Mouse (Mus musculus) left cerebral cortex, postnatal 36 days (tissue): Measurements from ENCODE around the gene Gm5741. TPM values are rescaled to one million over a fixed set of nuclear protein-coding genes. Genes with fewer than 3 reads are reported as not detected.

Experiments
- DNase-seq, 2 experiments: peaks; one replicate each; pipeline ENCODE4 v3.0.0; 2021 to 2022; ENCODE audit warnings: low spot score in 2 of 2, mixed read lengths in 1 of 2
- intact Hi-C: fragments of 180-260 bp; cut with DNase I; formaldehyde crosslinking; loops from one replicate; pipeline ENCODE4 v1.15.1; 2025
- total RNA-seq, 2 experiments: library from RNA; stranded (reverse); gene quantifications; 2 replicates each; pipeline ENCODE4 v1.2.3; 2021

The Gm5741 gene
- total RNA-seq, 2 experiments from 2014 or later, result not detected

GRCm38 (mm10) chr8:85076001-85076400 lies 8.2 kb upstream of the Gm5741 start:
- DNase-seq, result no peak
- intact Hi-C loops, result loop anchor here (2.0 to 10.0 kb wide), 2 partner anchors 95 to 219 kb away; partner anchors contain the start of genes Orc6 and Vps35

GRCm38 (mm10) chr8:85074617-85075016 lies 6.8 kb upstream of the Gm5741 start:
- no peak for DNase-seq
- intact Hi-C loops, result loop anchor here (5.0 to 10.0 kb wide), 2 partner anchors 37 to 220 kb away; partner anchors contain the start of genes Orc6, Tnpo2 and Vps35

GRCm38 (mm10) chr8:85074167-85074566 lies 6.4 kb upstream of the Gm5741 start:
- intact Hi-C loops, result loop anchor here (5.0 to 10.0 kb wide), 2 partner anchors 37 to 221 kb away; partner anchors contain the start of genes Orc6, Tnpo2 and Vps35
- no peak for DNase-seq

- intact Hi-C loops, result loop anchor here (5.0 to 10.0 kb wide), 2 partner anchors 36 to 222 kb away; partner anchors contain the start of genes Orc6, Tnpo2 and Vps35
- DNase-seq, result no peak
Observed at GRCm38 (mm10) chr8:85073041-85073612, 5.3 kb upstream of the Gm5741 start.

- intact Hi-C loops, result loop anchor here (5.0 to 10.0 kb wide), 2 partner anchors 35 to 222 kb away; partner anchors contain the start of genes Orc6, Tnpo2 and Vps35
- DNase-seq, result no peak
Observed at GRCm38 (mm10) chr8:85072364-85072929, 4.7 kb upstream of the Gm5741 start.

- intact Hi-C loops, result loop anchor here (5.0 to 10.0 kb wide), 2 partner anchors 34 to 223 kb away; partner anchors contain the start of genes Orc6, Tnpo2 and Vps35
- DNase-seq, result peak; percentile 88 to 91
Observed at GRCm38 (mm10) chr8:85071514-85072281, 3.9 kb upstream of the Gm5741 start, which contains the start of gene Dhps. TSS of gene Dhps (plus strand) at chr8:85071757.

- intact Hi-C loops, result loop anchor here (5.0 to 10.0 kb wide), 2 partner anchors 34 to 224 kb away; partner anchors contain the start of genes Orc6, Tnpo2 and Vps35
- DNase-seq, result no peak
Observed at GRCm38 (mm10) chr8:85071041-85071440, 3.3 kb upstream of the Gm5741 start.

- intact Hi-C loops, result no loop called here
- no peak for DNase-seq
Observed at GRCm38 (mm10) chr8:85067155-85067554, 627 bp downstream of the Gm5741 start.

GRCm38 (mm10) chr8:85065213-85065612 lies 2.6 kb downstream of the Gm5741 start:
- intact Hi-C loops, result no loop called here
- DNase-seq, result no peak

- intact Hi-C loops, result no loop called here
- DNase-seq, result no peak
Observed at GRCm38 (mm10) chr8:85062603-85063002, 5.2 kb downstream of the Gm5741 start.

- DNase-seq, result peak; percentile 88 to 91
- intact Hi-C loops, result no loop called here
Observed at GRCm38 (mm10) chr8:85059879-85060616, 7.7 kb downstream of the Gm5741 start, which contains the start of gene Fbxw9. TSS of gene Fbxw9 (plus strand) at chr8:85060055.

GRCm38 (mm10) chr8:85057367-85057766 lies 10.4 kb downstream of the Gm5741 start:
- no peak for DNase-seq
- intact Hi-C loops, result no loop called here

GRCm38 (mm10) chr8:85043619-85044018 lies 24.2 kb downstream of the Gm5741 start:
- intact Hi-C loops, result no loop called here
- DNase-seq, result no peak

- peak; percentile 54 to 80 for DNase-seq
- intact Hi-C loops, result loop anchor here (5.0 kb wide), 1 partner anchor 34 kb away; the partner anchor contains the start of gene Dhps
Observed at GRCm38 (mm10) chr8:85037681-85038531, 29.9 kb downstream of the Gm5741 start.

GRCm38 (mm10) chr8:85037366-85037680 lies 30.5 kb downstream of the Gm5741 start:
- intact Hi-C loops, result loop anchor here (5.0 kb wide), 1 partner anchor 35 kb away; the partner anchor contains the start of gene Dhps
- no peak for DNase-seq

GRCm38 (mm10) chr8:85036718-85037365 lies 30.9 kb downstream of the Gm5741 start, which contains the start of gene Tnpo2:
TSS of gene Tnpo2 (plus strand) at chr8:85036915.
- peak; percentile 90 to 92 for DNase-seq
- intact Hi-C loops, result loop anchor here (5.0 kb wide), 1 partner anchor 35 kb away; the partner anchor contains the start of gene Dhps

- intact Hi-C loops, result loop anchor here (5.0 kb wide), 1 partner anchor 36 kb away; the partner anchor contains the start of gene Dhps
- no peak for DNase-seq
Observed at GRCm38 (mm10) chr8:85036381-85036717, 31.4 kb downstream of the Gm5741 start.
